Mouse (Mus musculus) liver, postnatal 0 days (tissue): ENCODE data around the gene 4932438H23Rik. TPM values are rescaled to one million over a fixed set of nuclear protein-coding genes. Genes with fewer than 3 reads are reported as not detected.

Source experiments
- ATAC-seq: fragments of 200-750 bp; cut with Nextera tagmentation; 2 replicates; pipeline ENCODE4 v1.8.0; 2017; ENCODE audit warnings: mild to moderate bottlenecking, moderate library complexity
- DNase-seq: peaks from one replicate; pipeline ENCODE4 v3.0.0-alpha.2; 2016
- H3K27ac ChIP-seq: fragments of 300-500 bp; sonication (generic); 2 replicates; pipeline ENCODE4 v1.5.1; 2014; ENCODE audit warnings: antibody characterized with exemption, moderate library complexity, mild to moderate bottlenecking, low read depth
- H3K27me3 ChIP-seq: fragments of 300-500 bp; sonication (generic); 2 replicates; pipeline ENCODE4 v1.6.1; 2014; ENCODE audit warnings: low read length, control low read depth, mixed read lengths; ENCODE audit not compliant: insufficient read depth
- H3K36me3 ChIP-seq: fragments of 300-500 bp; sonication (generic); replicated peaks from 2 replicates; pipeline ENCODE4 v1.6.1; 2014; ENCODE audit warnings: mild to moderate bottlenecking, control low read depth, low read length, moderate library complexity, mixed read lengths; ENCODE audit not compliant: insufficient read depth
- H3K4me1 ChIP-seq: fragments of 300-500 bp; sonication (generic); 2 replicates; pipeline ENCODE4 v1.6.1; 2014; ENCODE audit warnings: antibody characterized with exemption, mild to moderate bottlenecking, control low read depth; ENCODE audit not compliant: insufficient read depth
- H3K4me2 ChIP-seq: fragments of 300-500 bp; sonication (generic); 2 replicates; pipeline ENCODE4 v1.6.1; 2014; ENCODE audit warnings: low read depth, mild to moderate bottlenecking, low read length, moderate library complexity, mixed read lengths
- H3K4me3 ChIP-seq: fragments of 300-500 bp; sonication (generic); 2 replicates; pipeline ENCODE4 v1.5.1; 2014; ENCODE audit warnings: low read depth, low read length
- H3K9ac ChIP-seq: fragments of 300-500 bp; sonication (generic); replicated peaks from 2 replicates; pipeline ENCODE4 v1.6.1; 2014; ENCODE audit warnings: mild to moderate bottlenecking, moderate library complexity
- H3K9me3 ChIP-seq: fragments of 300-500 bp; sonication (generic); 2 replicates; pipeline ENCODE4 v1.6.1; 2016; ENCODE audit warnings: mild to moderate bottlenecking, control low read depth, low read length, mixed read lengths
- CTCF ChIP-seq: sonication (generic); IDR thresholded peaks from 2 replicates; pipeline ENCODE4 v1.5.1; 2016; ENCODE audit warnings: antibody characterized with exemption, low read depth
- EP300 ChIP-seq: IDR thresholded peaks from 2 replicates; pipeline ENCODE4 v1.6.1; 2016; ENCODE audit warnings: antibody characterized with exemption, low read depth, mild to moderate bottlenecking
- WGBS: fragments of 180-500 bp; shearing (Covaris S2); extraction: QIAGEN DNeasy Blood & Tissue Kit; methylation state at CpG from one replicate; pipeline ENCODE4 v1.1.7; 2014; ENCODE audit not compliant: insufficient replicate concordance; 5-methylcytosine and 5-hydroxymethylcytosine counted together
- polyA plus RNA-seq: library from polyadenylated mRNA; unstranded; fragments of >200 nt; fragmentation: Nextera tagmentation; extraction: Ambion mirVana; gene quantifications from 2 replicates; pipeline ENCODE4 v1.2.1, GENCODE M21; 2015

Gene 4932438H23Rik
- 0.05 TPM in 1 of 2 replicates, not detected in the other for polyA plus RNA-seq

DNA sequence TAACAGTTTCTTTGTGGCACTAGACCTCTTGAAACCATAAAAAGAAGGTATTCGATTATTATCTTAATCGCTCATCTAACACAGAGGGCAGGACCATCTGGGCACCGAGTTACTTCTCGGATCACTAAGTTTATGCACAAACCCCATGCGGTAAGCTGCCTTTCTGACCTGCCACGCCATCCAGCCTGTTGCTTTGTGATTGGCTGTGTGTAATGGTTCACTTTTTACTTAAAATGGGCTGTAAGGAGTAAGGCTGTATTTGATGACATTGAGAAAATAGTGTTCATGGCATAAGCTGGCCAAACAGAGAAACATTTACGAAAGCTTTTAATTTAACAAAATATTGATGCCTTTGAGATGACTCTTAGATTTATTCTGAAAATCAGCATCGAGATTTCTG is at the start of gene 4932438H23Rik:
TSS of gene 4932438H23Rik (minus strand) at position 101 of the 400 bp plus-strand sequence.
- Histone ChIP-seq H3K36me3 (no peaks in the 10 kb centered on the region), H3K9me3 (no peaks in the 10 kb centered on the region), H3K27ac (no peak within 1 kb of the TSS), H3K4me1 (no peaks in the 10 kb centered on the region), H3K9ac (no peak within 1 kb of the TSS), H3K4me2 (no peak within 1 kb of the TSS), H3K27me3 (no peaks in the 10 kb centered on the region; the same call in 1 of the 2 replicates), H3K4me3 (no peak within 1 kb of the TSS)
- WGBS: 78% methylated on average over 8 of the region's 8 CpGs
- no peak for TF ChIP-seq CTCF
- no peak for TF ChIP-seq EP300
- ATAC-seq (no peak), DNase-seq (no peak)

DNA sequence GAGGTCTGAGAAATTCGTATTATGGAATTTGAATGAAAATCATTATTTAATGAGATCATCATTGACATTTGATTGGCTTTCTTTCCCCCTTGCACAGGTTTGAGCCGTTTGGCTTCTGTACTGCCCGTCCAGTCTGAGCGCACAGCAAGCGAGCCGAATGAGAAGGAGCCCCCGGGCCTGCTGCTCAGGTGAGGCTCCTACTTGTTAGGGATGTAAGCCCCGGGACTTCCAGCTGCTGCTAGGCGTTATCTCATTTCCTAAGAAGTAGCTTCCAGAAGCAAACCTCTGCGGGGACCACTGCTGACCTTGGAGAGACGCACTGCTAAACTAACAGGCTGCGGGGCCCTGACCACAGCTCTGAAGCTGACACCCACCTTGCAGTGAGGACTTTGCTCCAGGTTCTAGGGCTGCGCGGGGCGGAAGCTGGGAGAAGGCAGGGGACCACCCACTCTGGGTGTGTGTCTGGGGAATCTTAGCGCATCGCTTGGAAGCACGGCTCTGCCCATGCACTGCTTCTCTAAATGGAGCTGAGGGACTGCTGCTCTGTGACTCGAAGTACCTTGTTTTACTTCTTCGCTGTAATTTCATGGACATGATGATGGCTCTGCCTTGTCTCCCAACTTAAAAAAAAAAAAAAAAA is 46.2 kb upstream of the 4932438H23Rik start:
- no peaks in the 10 kb centered on the region for H3K9me3 ChIP-seq
- H3K27me3 ChIP-seq: peaks cover 21% of the 10 kb centered on the region; the same call in 1 of the 2 replicates
- no peak for DNase-seq
- TF ChIP-seq CTCF: no peak
- TF ChIP-seq EP300: no peak
- H3K9ac ChIP-seq: no peak overlapping the region
- no peaks in the 10 kb centered on the region for H3K36me3 ChIP-seq
- WGBS: 38% methylated on average over 20 of the region's 20 CpGs
- H3K4me1 ChIP-seq: no peaks in the 10 kb centered on the region
- H3K27ac ChIP-seq: no peak overlapping the region
- no peak overlapping the region for H3K4me2 ChIP-seq
- ATAC-seq: no peak
- no peak overlapping the region for H3K4me3 ChIP-seq

DNA sequence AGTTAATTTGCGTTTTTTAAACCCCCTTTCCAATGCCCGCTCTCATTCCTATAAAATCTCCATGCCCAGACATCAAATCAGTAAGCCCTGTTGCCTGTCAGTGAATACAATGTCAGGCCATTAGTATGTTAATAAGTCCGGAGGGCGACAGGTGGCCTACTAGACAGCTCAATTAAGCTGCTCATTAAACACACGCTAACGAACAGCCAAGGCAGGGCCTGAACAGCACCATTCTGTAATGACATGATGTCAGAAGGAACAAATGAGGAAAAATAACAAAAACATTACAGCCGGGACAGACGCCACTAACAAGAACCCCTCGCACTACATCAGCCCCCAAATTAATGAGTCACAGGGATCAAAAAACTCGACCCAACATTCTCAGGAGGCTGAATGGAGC is 45.5 kb upstream of the 4932438H23Rik start:
- H3K27ac ChIP-seq: no peak overlapping the region
- ATAC-seq (no peak), DNase-seq (no peak)
- no peak overlapping the region for H3K9ac ChIP-seq
- 42% methylated on average over 10 of the region's 10 CpGs for WGBS
- peaks cover 21% of the 10 kb centered on the region; the same call in 1 of the 2 replicates for H3K27me3 ChIP-seq
- H3K9me3 ChIP-seq: no peaks in the 10 kb centered on the region
- no peaks in the 10 kb centered on the region for H3K4me1 ChIP-seq
- no peak overlapping the region for H3K4me2 ChIP-seq
- no peak overlapping the region for H3K4me3 ChIP-seq
- TF ChIP-seq CTCF (no peak), EP300 (no peak)
- no peaks in the 10 kb centered on the region for H3K36me3 ChIP-seq

DNA sequence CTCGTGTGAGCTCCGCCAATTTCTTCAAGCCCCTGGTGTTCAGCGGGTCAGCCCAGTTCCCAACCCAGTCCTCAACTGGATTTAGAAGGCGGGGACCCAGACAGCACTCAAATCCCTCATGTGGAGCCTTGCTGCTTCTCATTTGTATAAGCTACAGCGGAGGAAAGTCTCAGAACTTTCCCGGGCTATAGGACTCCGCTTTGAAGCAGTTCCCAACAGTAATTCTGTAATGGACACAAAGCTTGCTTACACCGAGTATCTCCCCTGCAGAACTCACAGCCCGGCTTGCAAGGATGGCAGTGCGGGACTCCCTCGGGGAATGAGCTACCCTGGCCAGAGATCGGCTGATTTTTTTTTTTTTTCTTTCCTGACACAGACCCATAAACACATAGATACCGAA is 45.1 kb upstream of the 4932438H23Rik start:
- TF ChIP-seq EP300: no peak
- no peak for TF ChIP-seq CTCF
- ATAC-seq: no peak
- no peaks in the 10 kb centered on the region for H3K9me3 ChIP-seq
- 24% methylated on average over 13 of the region's 13 CpGs for WGBS
- no peaks in the 10 kb centered on the region for H3K36me3 ChIP-seq
- peaks cover 21% of the 10 kb centered on the region; the same call in 1 of the 2 replicates for H3K27me3 ChIP-seq
- no peak for DNase-seq
- no peaks in the 10 kb centered on the region for H3K4me1 ChIP-seq
- no peak overlapping the region for H3K4me3 ChIP-seq
- H3K4me2 ChIP-seq: no peak overlapping the region
- H3K9ac ChIP-seq: no peak overlapping the region
- no peak overlapping the region for H3K27ac ChIP-seq

DNA sequence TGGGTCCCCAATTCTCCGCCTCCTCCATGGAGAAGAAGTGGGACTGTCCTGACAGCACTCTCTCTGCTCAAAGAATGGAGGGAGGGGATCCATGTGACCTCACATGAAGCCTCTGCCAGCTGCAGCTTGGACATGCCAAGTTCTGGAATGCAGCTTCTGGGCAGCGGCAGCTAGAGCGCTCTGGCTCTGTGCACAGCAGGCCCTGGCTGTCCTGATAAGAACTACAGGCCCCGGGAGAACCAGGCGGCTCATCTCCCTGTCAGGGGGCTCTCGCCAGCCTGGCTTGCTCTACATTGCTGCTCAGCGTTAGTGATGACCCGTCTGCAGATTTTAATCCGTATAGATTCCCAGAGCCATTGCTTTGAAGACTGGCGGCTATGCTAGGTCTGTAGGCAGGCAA is 44.6 kb upstream of the 4932438H23Rik start:
- H3K27me3 ChIP-seq: peaks cover 21% of the 10 kb centered on the region; the same call in 1 of the 2 replicates
- ATAC-seq (no peak), DNase-seq (no peak)

DNA sequence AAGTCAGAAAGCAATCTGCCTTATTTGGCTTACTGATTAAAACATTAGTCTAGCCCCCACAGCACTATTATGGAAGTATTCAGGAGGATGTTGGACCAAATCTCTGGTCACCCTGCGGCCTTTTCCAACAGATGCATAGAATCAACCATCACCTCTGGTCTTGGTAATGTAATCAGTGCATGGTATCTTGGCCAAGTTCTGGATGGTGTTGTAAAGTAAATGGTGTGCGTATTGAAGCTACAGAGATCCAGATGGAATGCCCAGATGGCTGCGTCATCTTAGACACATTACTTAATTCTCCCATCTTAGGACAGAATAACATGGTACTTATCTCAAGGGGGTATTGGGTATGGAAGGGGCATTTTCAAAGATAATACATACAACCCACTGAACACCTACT is 43.8 kb upstream of the 4932438H23Rik start:
- peaks cover 21% of the 10 kb centered on the region; the same call in 1 of the 2 replicates for H3K27me3 ChIP-seq
- H3K9me3 ChIP-seq: no peaks in the 10 kb centered on the region
- H3K9ac ChIP-seq: no peak overlapping the region
- no peak overlapping the region for H3K4me2 ChIP-seq
- no peak for ATAC-seq
- no peak for DNase-seq
- H3K36me3 ChIP-seq: no peaks in the 10 kb centered on the region
- H3K4me1 ChIP-seq: no peaks in the 10 kb centered on the region
- H3K4me3 ChIP-seq: no peak overlapping the region
- TF ChIP-seq CTCF (no peak), EP300 (no peak)
- 80% methylated on average over 3 of the region's 3 CpGs for WGBS
- no peak overlapping the region for H3K27ac ChIP-seq

More for the DNA sequence above, 44.6 kb upstream of the 4932438H23Rik start:
- no peaks in the 10 kb centered on the region for H3K4me1 ChIP-seq
- H3K4me2 ChIP-seq: no peak overlapping the region
- H3K36me3 ChIP-seq: no peaks in the 10 kb centered on the region
- no peak overlapping the region for H3K9ac ChIP-seq
- TF ChIP-seq EP300: no peak
- TF ChIP-seq CTCF: no peak
- H3K9me3 ChIP-seq: no peaks in the 10 kb centered on the region
- 24% methylated on average over 10 of the region's 10 CpGs for WGBS
- H3K4me3 ChIP-seq: no peak overlapping the region
- H3K27ac ChIP-seq: no peak overlapping the region
